Mouse (Mus musculus) gastrocnemius, postnatal 14 days (tissue): ENCODE data around the gene Rpl7a. TPM values are rescaled to one million over a fixed set of nuclear protein-coding genes. Genes with fewer than 3 reads are reported as not detected.
"Not testable (repeated sequence)": the region's sequence is repeated elsewhere in the genome, so short reads cannot be mapped to it uniquely, and the experiment has no call there.

ENCODE experiments used
- DNase-seq: peaks from one replicate; pipeline ENCODE4 v3.0.0; 2021; ENCODE audit warnings: mixed read lengths
- intact Hi-C: fragments of 180-260 bp; cut with DNase I; formaldehyde crosslinking; loops from one replicate; pipeline ENCODE4 v1.15.1; 2025; ENCODE audit warnings: low total_unique reads
- long read RNA-seq, 2 experiments: library from polyadenylated mRNA; stranded (forward); transcript quantifications; one replicate each; pipeline ENCODE4 v2.0.0; 2021
- total RNA-seq, 2 experiments: library from RNA; stranded (reverse); gene quantifications; 2 replicates each; pipeline ENCODE4 v1.2.3; 2021

Gene Rpl7a
- 100 to 1,000 TPM; 309 to 346 TPM for total RNA-seq
- long read RNA-seq, experiment 1, transcript Rpl7a-201 (8 exons, 914 nt) = major isoform, 25 of 31 reads
- long read RNA-seq, experiment 1, partial matches to known transcripts = 6 of 31 reads
- long read RNA-seq, experiment 1, other reads (novel, unspliced or antisense) = 0 of 31 reads
- long read RNA-seq, experiment 2, transcript Rpl7a-201 (8 exons, 914 nt) = major isoform, 31 of 35 reads
- long read RNA-seq, experiment 2, partial matches to known transcripts = 2 of 35 reads
- long read RNA-seq, experiment 2, other reads (novel, unspliced or antisense) = 0 of 35 reads

DNA sequence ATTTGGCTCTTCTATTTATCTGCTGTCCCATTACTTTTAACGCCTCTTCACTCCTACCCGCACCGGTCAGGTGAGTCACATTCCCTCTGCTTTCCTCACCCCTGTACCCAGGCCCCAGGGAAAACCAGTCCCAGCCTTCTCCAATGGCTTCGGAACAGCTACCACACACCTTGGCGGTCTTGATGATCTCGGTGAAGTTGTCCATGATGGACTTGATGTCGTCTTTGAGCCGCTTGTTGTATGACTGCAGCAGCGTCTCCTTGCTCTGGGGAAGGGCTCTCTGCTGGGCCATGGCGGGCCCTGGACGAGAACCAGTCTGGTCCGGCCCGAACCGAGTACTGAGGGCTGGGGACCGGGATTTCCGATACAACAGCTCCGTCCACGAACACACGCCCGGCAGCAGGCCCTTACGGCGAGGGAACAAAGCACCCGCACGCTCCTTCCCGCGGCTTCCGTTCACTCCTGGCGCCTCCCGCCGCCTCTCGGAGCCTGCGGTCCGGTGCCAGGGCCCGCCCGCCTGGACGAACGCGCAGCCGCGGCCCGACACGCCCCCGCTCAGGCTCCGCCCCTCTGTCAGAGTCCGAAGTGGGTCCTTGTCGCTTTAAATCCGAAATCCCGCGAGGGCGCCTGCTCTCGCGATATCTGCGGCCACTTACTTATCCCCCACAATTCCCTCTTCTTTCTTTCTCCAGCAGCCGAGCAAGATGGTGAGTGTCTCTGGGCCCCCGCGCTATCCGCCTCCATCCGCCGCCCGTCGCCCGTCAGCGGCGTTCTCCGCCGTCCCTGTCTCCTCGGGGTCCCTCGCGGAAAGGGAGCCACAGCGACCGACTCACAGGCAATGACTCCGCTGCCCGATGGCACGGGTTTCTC lies at the start of gene Rpl7a, which contains the start of gene Med22:
Gene Rpl7a, plus strand, starts transcription at position 641 of the 870 bp plus-strand sequence.
Gene Med22, minus strand, starts transcription at position 554 of the 870 bp plus-strand sequence.
- intact Hi-C loops = no loop called here
- DNase-seq = peak; percentile 100

DNA sequence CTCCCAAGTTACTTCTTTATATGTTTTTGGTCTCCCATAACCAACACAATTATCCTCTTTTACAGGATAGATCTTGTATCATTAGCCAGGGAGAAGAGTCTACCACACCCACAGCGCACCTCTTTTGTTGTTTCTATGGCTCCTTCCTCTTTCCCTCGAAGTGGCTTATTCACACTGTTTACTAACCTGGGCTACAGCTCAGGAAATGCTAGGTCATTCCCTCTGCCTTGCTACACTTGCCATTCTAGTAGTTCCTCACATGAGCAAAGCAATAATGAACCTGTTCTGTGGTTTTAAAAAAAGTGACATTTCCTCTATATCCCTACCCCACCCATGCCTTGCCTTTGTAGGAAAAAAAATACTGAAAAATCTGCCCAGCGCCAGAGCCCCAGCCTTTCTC lies 47.7 kb upstream of the Rpl7a start:
- intact Hi-C loops = no loop called here
- DNase-seq = no peak

DNA sequence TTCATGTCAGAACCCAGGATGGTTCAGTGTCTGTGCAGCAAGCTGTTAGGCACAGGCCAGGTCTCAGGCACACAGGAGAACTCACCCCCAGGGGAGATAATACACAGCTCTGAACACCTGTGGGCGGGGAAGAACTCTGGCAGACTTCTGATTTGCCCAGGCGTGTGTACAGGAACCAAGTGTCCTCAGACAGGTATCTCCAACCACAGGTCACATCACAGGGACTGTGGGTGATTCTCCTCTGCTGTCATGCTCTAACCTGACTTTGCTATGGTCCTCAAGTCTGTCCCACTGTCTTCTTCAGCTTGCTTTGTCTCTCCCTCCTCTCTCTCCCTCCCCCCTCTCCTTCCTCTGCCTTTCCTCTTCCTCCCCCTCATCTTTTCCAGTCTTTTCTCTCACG lies 45.7 kb upstream of the Rpl7a start, which contains the start of gene Abo:
Gene Abo, minus strand, starts transcription at position 101 of the 400 bp plus-strand sequence.
- intact Hi-C loops = no loop called here
- DNase-seq = no peak

DNA sequence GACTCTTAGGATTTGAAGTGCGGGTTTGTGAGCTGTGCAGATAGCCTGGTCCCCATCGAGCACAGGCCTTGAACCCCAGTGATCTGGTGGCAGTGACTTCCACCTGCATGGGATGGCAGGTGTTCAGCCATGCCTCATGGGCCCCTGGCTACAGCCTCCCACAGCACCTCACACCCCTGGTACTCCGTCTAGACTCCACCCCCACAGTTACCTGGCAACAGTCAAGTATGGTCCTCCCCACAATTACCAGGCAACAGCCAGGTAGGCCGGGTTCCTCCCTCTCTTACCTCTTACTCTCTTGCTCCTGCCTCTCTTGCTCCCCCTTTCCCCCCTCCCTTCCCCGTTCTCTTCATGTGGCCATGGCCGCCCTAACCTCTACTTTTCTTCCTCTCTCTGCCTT lies 39.9 kb upstream of the Rpl7a start:
- DNase-seq = no peak
- intact Hi-C loops = no loop called here

DNA sequence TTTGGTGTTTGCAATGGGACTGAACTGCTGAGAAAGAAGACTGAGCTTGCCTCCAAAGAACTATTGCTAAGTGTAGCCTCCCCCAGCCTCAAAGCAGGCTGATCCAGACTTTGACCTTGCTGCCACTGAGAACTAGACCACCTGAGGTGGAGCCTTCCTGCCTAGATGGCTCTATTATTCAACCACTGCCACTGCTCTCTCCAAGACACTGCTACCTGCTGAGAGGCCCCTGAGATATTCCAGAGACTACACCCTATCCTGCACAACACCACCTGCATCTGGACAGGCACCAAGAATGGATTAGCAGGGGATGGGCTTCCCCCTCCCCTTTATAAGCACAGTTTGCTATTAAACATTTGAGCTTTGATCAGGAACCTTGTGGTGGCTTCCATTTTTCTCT lies 32.0 kb upstream of the Rpl7a start:
- intact Hi-C loops = no loop called here
- no peak for DNase-seq

DNA sequence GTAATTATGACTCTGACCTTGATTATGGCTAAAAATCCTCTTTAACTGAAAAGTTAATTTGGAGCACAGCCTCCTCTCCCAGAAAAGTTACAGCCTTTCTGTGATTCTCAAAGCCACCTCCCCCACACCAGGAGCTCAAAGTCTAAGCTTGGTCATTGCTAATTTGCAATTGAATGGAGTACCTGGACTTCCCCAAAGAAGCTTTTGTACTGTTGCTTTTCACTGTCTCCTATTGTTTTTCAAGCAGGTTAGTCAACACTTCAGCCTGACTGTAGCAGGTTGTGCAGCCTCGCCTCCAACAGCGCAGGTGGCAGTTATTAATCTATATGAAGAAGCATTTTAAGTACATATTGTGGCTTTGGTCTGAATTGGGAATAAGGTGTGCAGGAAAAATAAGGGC lies 25.0 kb upstream of the Rpl7a start:
- DNase-seq, intact Hi-C loops: not testable (repeated sequence)

DNA sequence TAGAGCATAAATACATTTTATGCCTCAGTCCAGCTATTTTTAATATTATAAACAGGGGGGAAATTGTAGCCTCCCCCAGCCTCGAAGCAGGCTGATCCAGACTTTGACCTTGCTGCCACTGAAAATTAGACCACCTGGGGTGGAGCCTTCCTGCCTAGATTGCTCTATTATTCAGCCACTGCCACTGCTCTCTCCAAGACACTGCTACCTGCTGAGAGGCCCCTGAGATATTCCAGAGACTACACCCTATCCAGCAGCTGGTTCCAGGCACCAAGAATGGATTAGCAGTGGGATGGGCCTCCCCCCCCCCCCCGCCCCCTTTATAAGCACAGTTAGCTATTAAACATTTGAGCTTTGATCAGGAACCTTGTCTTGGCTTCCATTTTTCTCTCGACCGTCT lies 24.4 kb upstream of the Rpl7a start:
- intact Hi-C loops = not testable (repeated sequence)

DNA sequence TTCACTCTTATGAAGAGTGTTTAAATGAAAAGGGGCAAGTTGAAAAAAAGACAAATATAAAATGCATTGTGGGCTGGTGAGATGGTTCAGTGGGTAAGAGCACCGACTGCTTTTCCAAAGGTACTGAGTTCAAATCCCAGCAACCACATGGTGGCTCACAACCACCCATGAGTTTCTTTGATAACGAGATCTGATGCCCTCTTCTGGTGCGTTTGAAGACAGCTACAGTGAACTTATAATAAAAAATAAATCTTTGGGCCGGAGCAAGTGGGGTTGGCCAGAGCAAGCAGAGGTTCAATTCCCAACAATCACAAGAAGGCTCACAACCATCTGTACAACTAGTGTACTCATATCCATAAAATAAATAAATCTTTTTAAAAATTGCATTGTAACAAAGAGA lies 14.7 kb upstream of the Rpl7a start:
- DNase-seq = no peak
- intact Hi-C loops = no loop called here

More for the DNA sequence above, 24.4 kb upstream of the Rpl7a start:
- DNase-seq = not testable (repeated sequence)

DNA sequence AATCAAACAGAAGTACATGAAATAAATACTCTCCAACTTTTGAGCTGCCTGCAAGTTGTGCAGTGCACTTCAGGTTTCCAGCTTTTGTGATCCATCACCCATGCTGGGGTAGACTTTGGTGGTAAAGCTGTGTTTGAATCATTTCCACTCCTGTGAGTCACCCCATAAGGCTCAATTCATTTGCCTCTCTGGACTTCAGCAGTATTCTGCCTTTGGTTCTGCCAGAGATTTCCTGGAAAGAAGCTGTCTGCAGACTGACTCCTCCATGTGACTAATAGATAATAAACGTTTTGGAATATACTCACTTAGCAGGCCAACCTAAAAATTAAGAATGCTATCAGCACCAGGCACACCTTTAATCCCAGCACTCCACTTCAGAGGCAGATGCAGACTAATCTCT lies 9.8 kb upstream of the Rpl7a start:
- no peak for DNase-seq
- intact Hi-C loops = no loop called here

DNA sequence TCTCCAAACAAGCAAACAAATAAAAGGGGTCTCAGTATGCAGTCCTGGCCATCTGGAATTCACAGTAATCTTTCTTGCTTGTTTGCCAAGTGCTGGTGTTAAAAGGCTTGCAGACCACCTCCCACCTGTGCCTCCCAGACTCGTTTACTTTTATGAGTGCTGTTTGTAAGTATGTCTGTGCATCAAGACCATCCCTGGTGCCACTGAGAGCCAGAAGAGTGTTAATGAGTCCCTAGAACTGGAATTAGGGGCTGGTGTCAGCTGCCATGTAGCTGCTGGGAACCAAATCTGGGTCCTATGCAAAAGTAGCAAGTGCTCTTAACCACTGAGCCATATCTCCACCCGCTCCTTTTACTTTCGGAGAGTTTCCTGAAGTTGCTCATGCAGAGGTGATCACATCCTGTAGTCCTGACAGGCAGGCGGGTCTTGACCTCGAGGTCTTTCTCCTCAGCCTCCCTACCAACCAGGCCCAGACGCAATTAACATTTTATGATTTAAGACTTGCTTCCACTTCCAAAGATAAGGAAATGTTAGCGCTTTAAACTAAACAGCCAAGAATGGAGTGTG lies 8.6 kb upstream of the Rpl7a start:
- intact Hi-C loops = no loop called here
- DNase-seq = no peak

DNA sequence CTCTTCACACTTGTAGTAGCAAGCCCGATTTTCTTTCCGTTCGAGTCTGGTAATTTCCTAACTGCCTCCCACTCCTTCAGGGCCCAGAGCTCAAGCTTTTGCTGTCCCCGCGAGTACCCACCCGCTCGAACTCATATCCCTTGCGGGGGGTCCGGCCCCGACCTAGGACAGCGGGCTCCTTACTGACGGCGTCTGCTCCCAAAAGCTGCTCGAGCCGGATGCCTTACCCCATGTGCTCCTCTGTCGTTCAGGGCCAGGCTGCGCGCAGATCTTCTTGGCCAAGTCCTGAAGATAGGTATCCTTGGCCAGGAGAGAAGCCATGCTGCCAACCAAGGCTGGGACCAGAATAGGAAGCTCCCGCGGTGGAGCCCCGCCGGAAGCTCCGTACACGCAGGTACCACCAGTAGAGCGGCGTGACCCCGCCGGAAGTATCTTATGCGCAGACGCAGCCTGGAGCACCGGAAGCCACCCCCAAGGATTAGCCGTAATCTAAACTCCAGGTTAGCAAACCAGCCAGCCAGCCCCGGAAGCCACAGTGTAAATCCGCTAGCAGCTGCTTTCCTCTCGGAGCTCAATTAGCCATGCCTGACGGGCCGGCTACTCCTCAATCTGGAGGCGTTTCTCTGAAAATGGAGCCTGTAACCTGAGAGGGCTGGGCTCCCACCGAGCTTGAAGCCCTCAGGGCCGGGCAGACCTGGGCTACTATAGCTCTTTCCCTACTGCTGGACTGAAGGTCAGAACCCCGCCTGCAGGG lies 7.9 kb upstream of the Rpl7a start, which contains the start of gene Surf6:
Gene Surf6, minus strand, starts transcription at position 413 of the 754 bp plus-strand sequence.
- DNase-seq = peak; percentile 93
- intact Hi-C loops = no loop called here

DNA sequence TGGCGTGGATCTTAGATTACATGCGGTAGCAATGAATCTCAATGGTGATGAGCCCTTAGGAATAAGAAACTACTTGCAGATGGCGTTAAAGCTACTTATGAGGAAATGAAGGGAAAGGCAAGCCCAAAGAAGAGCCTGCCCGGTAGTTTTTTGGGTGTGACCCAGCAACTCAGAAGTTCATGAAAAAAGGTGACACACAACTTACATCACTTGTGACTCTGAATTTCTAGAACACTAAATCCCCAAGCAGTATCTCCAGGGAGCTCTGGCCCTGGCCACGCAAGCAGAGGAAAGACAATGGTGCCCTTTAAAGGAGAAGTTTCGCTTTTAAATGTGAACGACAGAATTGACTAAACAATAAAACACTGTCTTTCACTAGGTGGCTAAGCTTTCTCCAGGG lies 7.3 kb upstream of the Rpl7a start:
- no peak for DNase-seq
- intact Hi-C loops = no loop called here

DNA sequence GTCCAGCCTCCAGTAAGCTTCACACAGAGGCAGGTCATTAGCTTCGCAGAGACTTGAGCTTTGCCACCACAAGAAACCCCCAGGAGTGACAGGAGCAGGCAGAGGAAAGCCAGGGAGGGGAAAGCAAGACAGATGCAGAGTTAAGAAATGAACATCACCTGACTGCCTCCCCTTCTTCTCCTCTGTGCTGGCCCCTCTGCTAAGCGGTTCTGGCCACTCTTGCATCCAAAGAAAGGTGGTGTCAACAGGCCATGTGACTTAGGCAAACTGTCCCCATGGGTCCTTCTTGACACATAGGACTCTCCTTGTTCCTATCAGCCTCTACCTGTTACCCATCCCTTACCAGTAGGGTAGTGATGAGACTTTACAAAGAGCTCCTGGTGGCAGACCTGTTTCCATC lies 4.6 kb upstream of the Rpl7a start:
- intact Hi-C loops = no loop called here
- no peak for DNase-seq

DNA sequence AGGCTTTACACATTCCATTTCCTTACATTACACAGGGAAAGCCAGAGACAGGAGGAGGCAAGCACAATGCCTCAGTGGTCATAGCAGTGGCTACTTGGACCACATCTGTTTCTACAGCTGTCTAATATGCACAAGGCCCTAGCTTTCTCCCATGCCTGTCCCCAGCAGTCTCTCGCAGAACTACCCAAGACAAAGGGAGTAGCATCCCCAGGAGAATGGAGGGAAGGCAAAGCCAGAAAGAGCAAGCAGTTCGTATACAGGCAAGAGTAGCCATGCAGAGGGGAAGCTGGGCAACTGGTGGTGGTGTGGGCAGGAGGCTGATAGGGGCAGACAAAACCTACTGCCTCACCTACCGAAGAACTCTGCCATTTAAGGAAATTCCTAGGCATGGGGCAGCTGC lies 4.1 kb upstream of the Rpl7a start:
- intact Hi-C loops = no loop called here

DNA sequence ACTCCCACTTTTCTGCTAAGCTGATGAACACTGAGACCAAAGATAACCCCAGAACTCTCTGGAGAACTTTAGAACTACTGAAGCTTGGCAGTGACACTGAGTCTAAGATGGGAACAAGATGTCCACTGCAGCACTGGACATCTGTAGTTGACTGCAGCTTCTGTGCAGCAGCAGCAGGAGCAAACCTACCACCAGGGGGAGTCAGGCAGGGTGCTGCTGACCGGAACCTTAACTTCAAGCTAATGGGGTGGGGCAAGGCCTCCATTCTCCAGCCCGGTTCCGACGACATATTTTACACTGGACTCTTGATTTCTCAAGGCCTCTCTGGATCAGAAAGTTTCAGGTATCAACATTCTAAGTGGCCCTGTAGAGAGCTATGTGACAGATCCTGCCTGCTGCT lies 3.5 kb upstream of the Rpl7a start:
- peak; percentile 55 for DNase-seq
- intact Hi-C loops = no loop called here

More for the DNA sequence above, 4.1 kb upstream of the Rpl7a start:
- no peak for DNase-seq

DNA sequence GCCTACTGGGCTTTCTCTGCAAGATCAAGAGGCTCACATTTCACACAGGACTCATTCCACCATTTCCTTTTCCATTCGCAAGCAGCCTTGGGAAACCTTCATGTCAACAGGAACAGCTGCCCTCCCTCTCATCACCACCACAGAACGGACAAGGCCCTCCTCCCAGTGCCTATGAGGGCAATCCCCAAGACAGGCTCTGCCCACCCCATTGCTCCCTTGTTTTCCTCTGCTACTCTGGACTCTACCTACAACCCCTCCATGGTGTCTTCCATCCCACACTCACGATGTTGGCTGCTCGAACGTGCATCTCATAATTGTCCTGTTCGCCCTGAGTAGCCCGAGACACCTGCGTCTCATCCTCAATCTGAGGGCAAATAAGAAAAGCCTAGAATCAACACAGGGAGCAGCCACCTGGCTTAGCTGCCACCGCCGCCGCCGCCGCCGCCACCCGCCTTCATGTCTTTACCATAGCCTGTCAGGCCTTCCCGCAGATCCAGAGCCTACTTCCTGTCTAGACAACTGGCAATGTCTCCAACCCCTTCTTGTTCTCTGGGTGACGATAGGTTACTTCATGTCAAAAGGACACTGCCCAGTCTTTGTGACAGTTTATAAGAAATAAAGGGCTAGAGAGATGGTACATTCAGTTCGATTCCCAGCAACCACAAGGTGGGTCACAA lies 1.7 kb upstream of the Rpl7a start:
- intact Hi-C loops = no loop called here
- no peak for DNase-seq

DNA sequence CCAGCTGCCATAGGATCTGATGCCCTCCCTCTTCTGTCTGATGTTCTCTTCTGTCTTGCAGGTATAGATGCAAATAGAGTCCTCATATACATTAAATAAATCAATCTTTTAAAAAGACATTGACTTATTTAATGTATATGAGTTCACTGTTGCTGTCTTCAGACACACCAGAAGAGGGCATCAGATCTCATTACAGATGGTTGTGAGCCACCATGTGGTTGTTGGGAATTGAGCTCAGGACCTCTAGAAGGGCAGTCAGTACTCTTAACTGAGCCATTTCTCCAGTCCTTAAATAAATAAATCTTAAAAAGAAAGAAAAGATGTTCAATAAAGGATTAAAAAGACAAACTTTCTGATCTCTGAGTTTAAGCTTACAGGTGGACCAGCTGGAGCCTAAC lies 1.2 kb upstream of the Rpl7a start:
- DNase-seq = no peak
- intact Hi-C loops = no loop called here

DNA sequence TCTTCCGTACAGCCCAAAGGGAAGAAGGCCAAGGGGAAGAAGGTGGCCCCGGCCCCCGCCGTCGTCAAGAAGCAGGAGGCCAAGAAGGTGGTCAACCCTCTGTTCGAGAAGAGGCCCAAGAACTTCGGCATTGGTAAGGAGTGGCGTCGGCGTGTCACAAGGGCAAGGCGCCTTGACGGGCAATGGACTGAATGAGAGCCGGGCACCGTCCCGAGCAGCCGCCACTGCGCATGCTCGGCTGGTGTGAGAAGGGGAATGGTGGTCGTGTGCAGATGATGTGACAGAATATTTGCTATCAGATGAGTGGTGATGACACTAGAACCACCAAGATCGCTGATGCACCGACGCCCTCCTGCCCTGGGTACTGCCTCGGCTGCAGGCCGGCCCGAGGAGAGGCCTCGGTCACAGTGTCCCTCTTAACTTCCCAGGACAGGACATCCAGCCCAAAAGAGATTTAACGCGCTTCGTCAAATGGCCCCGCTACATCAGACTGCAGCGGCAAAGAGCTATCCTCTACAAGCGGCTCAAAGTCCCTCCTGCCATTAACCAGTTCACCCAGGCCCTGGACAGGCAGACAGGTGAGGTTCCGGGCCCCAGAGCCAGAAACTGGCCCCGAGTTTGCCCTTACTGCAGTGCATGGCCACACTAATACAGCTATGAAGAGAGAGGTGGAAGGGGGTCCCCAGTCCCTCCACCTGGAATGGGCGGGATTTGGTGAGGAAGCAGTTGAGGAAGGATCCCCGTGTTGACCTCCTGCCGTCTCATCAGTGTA lies 616 bp downstream of the Rpl7a start:
- peak; percentile 62 for DNase-seq
- intact Hi-C loops = no loop called here
